Mouse (Mus musculus): ENCODE measurements around the gene Hoxd12. TPM values are rescaled to one million over a fixed set of nuclear protein-coding genes. Genes with fewer than 3 reads are reported as not detected.

Hoxd12 gene
- polyA plus RNA-seq, 1 experiment, result not detected

GRCm38 (mm10) chr2:74687698-74688555 is 13.1 kb downstream of the Hoxd12 start:
- no peaks in the 10 kb centered on the region for H3K4me1 ChIP-seq (ENCODE audit: control insufficient read depth, insufficient read depth, low read length)
- H3K27ac ChIP-seq (ENCODE audit: control insufficient read depth, insufficient read depth, low read depth, low read length, poor library complexity), result no peak overlapping the region
- 5% methylated on average over 31 of the region's 31 CpGs for WGBS
- TF ChIP-seq CTCF (IDR thresholded peaks at IDR 0.05; ENCODE audit: control insufficient read depth, insufficient read depth, low read length) (no peak), POLR2A (IDR thresholded peaks at IDR 0.05; ENCODE audit: borderline replicate concordance, control insufficient read depth, low read depth, low read length) (no peak)
- H3K4me3 ChIP-seq (replicated peaks; ENCODE audit: control insufficient read depth, low read depth, low read length), result no peak overlapping the region

DNA sequence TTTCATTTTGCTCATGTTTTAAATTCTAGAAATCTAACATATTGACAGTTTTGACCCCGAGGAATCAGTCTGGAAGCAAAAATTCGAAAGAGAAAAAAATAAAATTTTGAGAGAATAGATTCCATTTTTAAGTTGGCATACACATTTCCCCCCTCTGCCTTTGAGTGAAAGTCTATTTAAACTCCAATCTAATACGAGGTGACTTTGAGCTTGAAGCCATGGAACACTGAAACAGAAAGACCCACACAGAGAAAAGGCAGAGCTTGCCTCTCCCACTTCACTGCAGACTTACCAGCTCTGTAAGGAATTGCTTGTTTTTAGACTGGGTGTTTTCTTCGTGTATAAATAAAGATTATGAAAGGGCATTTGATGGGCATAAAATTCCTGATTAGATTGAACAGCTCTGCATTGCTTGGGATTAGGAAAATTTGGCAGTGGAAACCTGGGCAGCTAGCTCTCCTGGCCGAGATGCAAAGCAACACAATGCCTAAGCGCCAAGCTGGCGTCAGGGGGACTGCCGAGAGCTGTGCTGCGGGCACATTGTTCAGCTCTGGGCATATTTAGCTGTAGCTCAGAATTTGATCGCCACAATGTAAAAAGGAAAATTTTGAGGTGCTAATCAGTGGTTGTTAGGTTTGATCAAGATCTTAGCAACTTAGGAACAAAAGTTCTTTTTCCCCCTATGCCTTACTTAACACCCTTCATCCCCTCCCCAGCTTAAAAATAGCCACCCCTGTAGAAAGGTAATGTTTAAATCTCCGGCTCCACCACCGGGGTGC is 14.2 kb downstream of the Hoxd12 start:
- H3K27ac ChIP-seq (ENCODE audit: control insufficient read depth, insufficient read depth, low read depth, low read length, poor library complexity), result no peak overlapping the region
- WGBS, result 6% methylated on average over 12 of the region's 12 CpGs
- H3K4me1 ChIP-seq (ENCODE audit: control insufficient read depth, insufficient read depth, low read length), result no peaks in the 10 kb centered on the region
- no peak overlapping the region for H3K4me3 ChIP-seq (replicated peaks; ENCODE audit: control insufficient read depth, low read depth, low read length)
- TF ChIP-seq CTCF (IDR thresholded peaks at IDR 0.05; ENCODE audit: control insufficient read depth, insufficient read depth, low read length) (no peak), POLR2A (IDR thresholded peaks at IDR 0.05; ENCODE audit: borderline replicate concordance, control insufficient read depth, low read depth, low read length) (no peak)

- WGBS, result 2% methylated on average over 24 of the region's 24 CpGs
- no peak overlapping the region for H3K4me3 ChIP-seq (replicated peaks; ENCODE audit: control insufficient read depth, low read depth, low read length)
- H3K27ac ChIP-seq (ENCODE audit: control insufficient read depth, insufficient read depth, low read depth, low read length, poor library complexity), result no peak overlapping the region
- H3K4me1 ChIP-seq (ENCODE audit: control insufficient read depth, insufficient read depth, low read length), result no peaks in the 10 kb centered on the region
- no peak for TF ChIP-seq CTCF (IDR thresholded peaks at IDR 0.05; ENCODE audit: control insufficient read depth, insufficient read depth, low read length)
- no peak for TF ChIP-seq POLR2A (IDR thresholded peaks at IDR 0.05; ENCODE audit: borderline replicate concordance, control insufficient read depth, low read depth, low read length)
Observed at GRCm38 (mm10) chr2:74689574-74690337, 14.9 kb downstream of the Hoxd12 start.

- no peak overlapping the region for H3K4me3 ChIP-seq (replicated peaks; ENCODE audit: control insufficient read depth, low read depth, low read length)
- no peak overlapping the region for H3K27ac ChIP-seq (ENCODE audit: control insufficient read depth, insufficient read depth, low read depth, low read length, poor library complexity)
- no peak for TF ChIP-seq POLR2A (IDR thresholded peaks at IDR 0.05; ENCODE audit: borderline replicate concordance, control insufficient read depth, low read depth, low read length)
- TF ChIP-seq CTCF (IDR thresholded peaks at IDR 0.05; ENCODE audit: control insufficient read depth, insufficient read depth, low read length), result no peak
- 7% methylated on average over 8 of the region's 8 CpGs for WGBS
- no peaks in the 10 kb centered on the region for H3K4me1 ChIP-seq (ENCODE audit: control insufficient read depth, insufficient read depth, low read length)
Observed at GRCm38 (mm10) chr2:74690338-74690716, 15.5 kb downstream of the Hoxd12 start.

GRCm38 (mm10) chr2:74691022-74691951 is 16.5 kb downstream of the Hoxd12 start, which contains the start of gene Hoxd10:
Gene Hoxd10 (plus strand): TSS chr2:74691924.
- H3K4me1 ChIP-seq (ENCODE audit: control insufficient read depth, insufficient read depth, low read length), result no peaks in the 10 kb centered on the region
- no peak within 1 kb of the TSS for H3K4me3 ChIP-seq (replicated peaks; ENCODE audit: control insufficient read depth, low read depth, low read length)
- no peak within 1 kb of the TSS for H3K27ac ChIP-seq (ENCODE audit: control insufficient read depth, insufficient read depth, low read depth, low read length, poor library complexity)
- WGBS, result 9% methylated on average over 56 of the region's 56 CpGs
- no peak for TF ChIP-seq POLR2A (IDR thresholded peaks at IDR 0.05; ENCODE audit: borderline replicate concordance, control insufficient read depth, low read depth, low read length)
- no peak for TF ChIP-seq CTCF (IDR thresholded peaks at IDR 0.05; ENCODE audit: control insufficient read depth, insufficient read depth, low read length)

DNA sequence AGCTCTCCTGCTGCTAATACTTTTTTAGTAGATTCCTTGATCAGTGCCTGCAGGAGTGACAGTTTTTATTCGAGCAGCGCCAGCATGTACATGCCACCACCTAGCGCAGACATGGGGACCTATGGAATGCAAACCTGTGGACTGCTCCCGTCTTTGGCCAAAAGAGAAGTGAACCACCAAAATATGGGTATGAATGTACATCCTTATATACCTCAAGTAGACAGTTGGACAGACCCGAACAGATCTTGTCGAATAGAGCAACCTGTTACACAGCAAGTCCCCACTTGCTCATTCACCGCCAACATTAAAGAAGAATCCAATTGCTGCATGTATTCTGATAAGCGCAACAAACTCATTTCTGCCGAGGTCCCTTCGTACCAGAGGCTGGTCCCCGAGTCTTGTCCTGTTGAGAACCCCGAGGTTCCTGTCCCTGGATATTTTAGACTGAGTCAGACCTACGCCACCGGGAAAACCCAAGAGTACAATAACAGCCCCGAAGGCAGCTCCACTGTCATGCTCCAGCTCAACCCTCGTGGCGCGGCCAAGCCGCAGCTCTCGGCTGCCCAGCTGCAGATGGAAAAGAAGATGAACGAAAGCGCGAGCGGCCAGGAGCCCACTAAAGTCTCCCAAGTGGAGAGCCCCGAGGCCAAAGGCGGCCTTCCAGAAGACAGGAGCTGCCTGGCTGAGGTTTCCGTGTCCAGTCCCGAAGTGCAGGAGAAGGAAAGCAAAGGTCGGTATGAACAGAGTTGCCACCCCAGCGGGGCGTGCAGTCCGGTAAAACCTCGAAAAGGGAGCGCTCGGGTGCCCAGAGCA is 17.4 kb downstream of the Hoxd12 start:
- TF ChIP-seq POLR2A (IDR thresholded peaks at IDR 0.05; ENCODE audit: borderline replicate concordance, control insufficient read depth, low read depth, low read length), result no peak
- TF ChIP-seq CTCF (IDR thresholded peaks at IDR 0.05; ENCODE audit: control insufficient read depth, insufficient read depth, low read length), result no peak
- WGBS, result 6% methylated on average over 35 of the region's 35 CpGs
- H3K27ac ChIP-seq (ENCODE audit: control insufficient read depth, insufficient read depth, low read depth, low read length, poor library complexity), result no peak overlapping the region
- no peak overlapping the region for H3K4me3 ChIP-seq (replicated peaks; ENCODE audit: control insufficient read depth, low read depth, low read length)
- no peaks in the 10 kb centered on the region for H3K4me1 ChIP-seq (ENCODE audit: control insufficient read depth, insufficient read depth, low read length)
